Mouse (Mus musculus): ENCODE data around the gene Tap2. TPM values are rescaled to one million over a fixed set of nuclear protein-coding genes. Genes with fewer than 3 reads are reported as not detected.
"Not testable (repeated sequence)": the region's sequence is repeated elsewhere in the genome, so short reads cannot be mapped to it uniquely, and the experiment has no call there.

Gene Tap2
- polyA plus RNA-seq, 2 experiments from 2014 or later: 68.0 to 148 TPM

- no peak for ATAC-seq
Measured at GRCm38 (mm10) chr17:34215176-34215575, 11.8 kb downstream of the Tap2 start.

DNA sequence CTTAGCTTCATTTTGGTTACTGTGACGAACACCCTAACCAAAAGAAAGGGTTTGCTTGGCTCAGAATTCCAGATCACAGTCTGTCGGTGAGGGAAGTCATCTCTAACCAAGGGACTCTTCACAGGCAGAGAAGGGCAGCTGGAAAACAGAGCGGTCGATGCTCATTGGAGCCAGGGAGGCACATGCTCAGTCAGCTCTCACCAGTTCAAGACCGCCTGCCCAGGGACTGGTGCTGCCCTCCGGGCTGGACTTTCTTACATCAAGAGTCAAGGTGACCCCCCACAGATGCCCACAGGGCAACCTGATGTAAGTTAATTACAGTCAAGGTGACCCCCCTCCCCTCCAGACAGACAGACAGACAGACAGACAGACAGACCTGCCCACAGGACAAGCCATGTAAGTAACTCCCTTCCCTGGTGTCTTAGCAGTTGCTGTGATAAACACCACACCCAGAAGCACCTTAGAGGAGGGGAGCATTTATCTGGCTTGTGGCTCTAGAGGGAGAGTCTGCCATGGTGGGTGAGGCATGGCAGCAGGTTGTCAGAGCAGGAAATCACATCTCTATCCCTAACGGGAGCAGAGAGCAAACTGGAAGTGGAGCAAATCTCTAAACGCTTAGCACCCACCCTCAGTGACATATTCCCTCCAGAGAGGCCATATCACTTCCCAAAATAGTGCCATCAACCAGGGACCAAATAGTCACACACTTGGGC is 14.0 kb downstream of the Tap2 start:
- ATAC-seq: no peak

DNA sequence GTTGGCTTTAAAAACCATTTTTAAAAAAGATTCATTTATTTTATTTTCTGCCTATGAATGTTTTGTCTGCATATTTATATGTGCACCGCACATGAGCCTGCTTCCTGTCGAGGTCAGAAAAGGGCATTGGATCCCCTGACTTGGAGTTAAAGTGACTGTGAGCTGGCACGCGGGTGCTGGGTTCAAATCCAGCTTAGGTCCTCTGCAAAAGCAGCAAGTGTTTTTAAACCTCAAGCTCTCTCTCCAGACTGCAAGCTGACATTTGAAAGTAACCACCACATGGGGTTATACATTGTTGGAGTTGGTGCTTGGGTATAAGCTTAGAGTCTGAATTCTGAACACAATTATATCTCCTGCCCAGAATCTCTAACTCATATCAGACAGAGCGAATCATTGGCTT is 14.7 kb downstream of the Tap2 start:
- ATAC-seq: no peak

- ATAC-seq: peak; percentile 69
Measured at GRCm38 (mm10) chr17:34218675-34219074, 15.3 kb downstream of the Tap2 start.

DNA sequence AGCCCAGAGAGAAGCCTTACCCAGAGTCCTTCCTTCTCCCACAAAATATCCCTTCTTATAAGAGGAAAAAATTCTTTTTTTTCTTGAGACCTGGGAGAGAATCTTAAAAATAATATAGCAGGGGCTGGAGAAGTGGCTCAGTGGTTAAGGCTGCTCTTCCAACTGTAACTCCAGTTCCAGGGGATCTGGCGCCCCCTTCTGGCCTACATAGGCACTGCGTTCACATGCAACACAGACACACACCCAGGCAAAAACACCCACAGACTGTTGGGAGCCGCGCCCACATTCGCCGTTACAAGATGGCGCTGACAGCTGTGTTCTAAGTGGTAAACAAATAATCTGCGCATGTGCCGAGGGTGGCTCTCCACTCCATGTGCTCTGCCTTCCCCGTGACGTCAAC is 15.8 kb downstream of the Tap2 start:
- ATAC-seq: peak; percentile 44

- ATAC-seq: not testable (repeated sequence)
Measured at GRCm38 (mm10) chr17:34219801-34220200, 16.5 kb downstream of the Tap2 start.

DNA sequence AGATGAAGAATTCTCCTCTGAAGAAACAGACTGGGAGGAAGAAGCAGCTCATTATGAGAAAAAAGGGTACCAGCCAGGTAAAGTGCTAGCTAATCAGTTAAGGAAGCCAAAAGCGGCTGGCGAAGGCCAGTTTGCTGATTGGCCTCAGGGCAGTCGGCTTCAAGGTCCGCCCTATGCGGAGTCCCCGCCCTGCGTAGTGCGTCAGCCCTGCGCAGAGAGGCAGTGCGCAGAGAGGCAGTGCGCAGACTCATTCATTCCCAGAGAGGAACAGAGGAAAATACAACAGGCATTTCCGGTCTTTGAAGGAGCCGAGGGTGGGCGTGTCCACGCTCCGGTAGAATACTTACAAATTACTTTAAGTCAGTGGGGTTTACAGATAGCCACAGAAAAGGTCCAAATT is 17.1 kb downstream of the Tap2 start:
- ATAC-seq: not testable (repeated sequence)

- no peak for ATAC-seq
Measured at GRCm38 (mm10) chr17:34224816-34225215, 21.5 kb downstream of the Tap2 start.

GRCm38 (mm10) chr17:34225426-34225825 is 22.1 kb downstream of the Tap2 start:
- no peak for ATAC-seq

DNA sequence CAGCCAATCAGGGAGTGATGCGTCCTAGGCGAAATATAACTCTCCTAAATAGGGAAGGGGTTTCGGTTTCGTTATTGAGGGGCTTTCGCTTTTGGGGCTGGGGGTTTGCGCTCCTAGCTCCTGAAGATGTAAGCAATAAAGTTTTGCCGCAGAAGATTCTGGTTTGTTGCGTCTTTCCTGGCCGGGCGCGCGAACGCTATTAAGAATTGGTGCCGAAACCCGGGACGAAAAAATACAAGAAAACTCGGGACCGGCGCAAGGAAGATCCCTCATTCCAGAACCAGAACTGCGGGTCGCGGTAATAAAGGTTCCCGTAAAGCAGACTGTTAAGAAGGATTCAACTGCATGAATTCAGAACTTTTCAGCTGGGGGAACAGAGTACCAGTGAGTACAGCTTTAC is 22.6 kb downstream of the Tap2 start:
- not testable (repeated sequence) for ATAC-seq

GRCm38 (mm10) chr17:34230971-34231370 is 27.6 kb downstream of the Tap2 start:
- ATAC-seq: not testable (repeated sequence)

- not testable (repeated sequence) for ATAC-seq
Measured at GRCm38 (mm10) chr17:34232021-34232420, 28.7 kb downstream of the Tap2 start.

- ATAC-seq: peak; percentile 74
Measured at GRCm38 (mm10) chr17:34234926-34235325, 31.6 kb downstream of the Tap2 start.

DNA sequence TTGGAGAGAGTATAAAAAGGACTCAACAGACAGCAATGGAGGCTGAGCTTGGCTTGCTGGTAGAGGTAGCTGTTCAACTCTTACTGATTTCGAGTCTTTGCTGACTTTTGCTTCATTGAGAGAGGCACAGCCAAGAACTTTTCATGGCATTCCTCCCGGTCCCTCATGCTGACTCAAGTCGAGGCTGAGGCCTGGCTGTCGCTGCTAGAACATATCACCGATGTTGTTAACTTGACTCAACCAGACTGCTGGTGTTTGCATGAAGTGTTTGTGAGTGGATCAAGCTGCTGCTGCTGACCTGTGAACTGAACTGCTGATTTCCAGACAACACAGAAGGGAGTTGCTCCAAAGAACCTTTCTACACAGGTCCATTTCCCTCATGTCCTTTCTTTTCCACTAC is 33.4 kb downstream of the Tap2 start:
- no peak for ATAC-seq

GRCm38 (mm10) chr17:34237741-34238140 is 34.4 kb downstream of the Tap2 start:
- no peak for ATAC-seq

GRCm38 (mm10) chr17:34238706-34239105 is 35.4 kb downstream of the Tap2 start, which contains the start of gene H2-Ob:
Gene H2-Ob, plus strand, starts transcription at chr17:34238903.
- ATAC-seq: peak; percentile 81

DNA sequence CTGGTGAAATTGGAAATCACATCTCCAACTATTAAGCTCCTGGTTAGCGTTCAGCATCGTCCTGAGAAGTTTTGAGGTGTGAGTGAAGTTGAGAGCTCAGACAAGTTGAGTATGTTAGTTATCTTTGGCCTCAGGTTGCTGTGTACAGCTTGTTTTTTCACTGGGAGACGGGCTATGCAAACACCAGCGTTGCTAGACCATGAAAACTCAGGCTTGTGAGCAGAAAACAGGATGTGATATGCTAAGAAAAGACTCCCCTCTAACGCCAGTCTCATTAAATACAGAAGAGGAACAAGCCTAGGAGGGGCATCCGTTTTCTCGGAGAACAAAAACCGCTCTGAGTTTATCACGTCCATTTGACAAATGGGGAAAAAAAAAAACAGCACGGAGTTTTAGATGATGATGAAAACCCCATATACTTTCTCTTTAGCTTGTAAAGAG is 36.3 kb downstream of the Tap2 start:
- ATAC-seq: peak; percentile 38

DNA sequence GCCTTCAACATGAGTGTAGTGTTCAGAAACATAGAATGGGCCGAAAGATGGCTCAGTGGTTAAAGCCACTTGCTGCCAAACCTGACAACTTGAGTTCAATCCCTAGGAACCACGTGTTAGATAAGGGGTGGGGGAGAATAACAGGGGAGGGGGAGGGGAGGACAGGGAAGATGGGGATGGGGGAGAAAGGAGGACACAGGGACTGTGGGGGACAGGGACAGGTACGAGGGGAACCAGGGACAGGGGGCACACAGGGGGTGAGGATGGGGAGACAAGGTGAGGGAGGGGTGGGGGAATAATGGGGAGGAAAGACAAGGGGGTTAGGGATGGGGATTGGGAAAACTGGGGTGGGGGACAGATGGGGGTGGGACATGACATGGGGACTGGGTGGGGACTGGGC is 37.0 kb downstream of the Tap2 start:
- no peak for ATAC-seq

DNA sequence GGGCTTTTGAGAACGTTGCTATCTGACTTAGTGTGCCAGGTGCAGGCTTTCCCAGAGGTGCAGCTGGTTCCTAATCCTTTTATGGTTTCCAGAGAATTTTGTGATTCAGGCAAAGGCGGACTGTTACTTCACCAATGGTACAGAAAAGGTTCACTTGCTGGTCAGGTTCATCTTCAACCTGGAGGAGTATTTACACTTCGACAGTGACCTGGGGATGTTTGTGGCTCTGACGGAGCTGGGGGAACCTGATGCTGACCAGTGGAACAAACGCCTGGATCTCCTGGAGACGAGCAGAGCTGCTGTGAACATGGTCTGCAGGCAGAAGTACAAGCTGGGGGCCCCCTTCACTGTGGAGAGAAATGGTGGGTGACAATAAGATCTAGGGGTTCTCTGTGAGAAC is 37.6 kb downstream of the Tap2 start:
- ATAC-seq: no peak

GRCm38 (mm10) chr17:34244656-34245055 is 41.3 kb downstream of the Tap2 start:
- ATAC-seq: no peak

DNA sequence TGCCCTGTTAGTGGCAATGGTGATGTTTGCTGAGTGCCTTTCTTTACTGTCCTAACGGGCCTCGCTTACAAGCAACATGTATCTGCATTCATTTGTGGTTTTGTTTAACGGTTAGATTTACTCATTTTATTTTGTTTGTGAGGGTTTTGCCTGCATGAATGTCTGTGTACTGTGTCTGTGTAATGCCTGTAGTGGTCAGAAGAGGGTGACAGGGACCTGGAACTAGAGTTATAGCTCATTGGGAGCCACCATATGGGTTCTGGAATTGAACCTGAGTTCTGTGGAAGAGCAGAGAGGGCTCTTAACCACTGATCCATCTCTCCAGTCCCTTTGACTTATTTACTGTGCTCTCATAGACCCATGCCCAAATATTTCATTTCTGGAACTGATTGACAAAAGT is 43.7 kb downstream of the Tap2 start:
- ATAC-seq: no peak

- ATAC-seq: no peak
Measured at GRCm38 (mm10) chr17:34248764-34249163, 45.4 kb downstream of the Tap2 start.

DNA sequence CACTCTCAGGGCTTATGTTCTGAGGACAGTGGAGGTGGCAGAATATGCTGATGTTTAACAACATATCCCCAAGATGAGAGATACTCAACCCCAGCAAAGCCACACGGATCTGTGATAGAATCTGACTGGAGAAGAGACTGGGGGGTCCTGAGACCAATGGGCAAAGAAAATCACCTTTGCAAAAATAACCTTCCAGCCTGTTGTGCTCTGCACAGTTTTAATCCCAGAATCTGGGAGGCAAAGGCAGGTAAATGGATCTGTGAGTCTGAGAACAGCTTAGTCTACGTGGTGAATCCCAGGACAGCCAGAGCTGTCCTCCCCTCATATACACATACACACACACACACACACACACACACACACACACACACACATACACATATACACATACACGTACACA is 46.0 kb downstream of the Tap2 start:
- no peak for ATAC-seq

GRCm38 (mm10) chr17:34249878-34250277 is 46.6 kb downstream of the Tap2 start:
- ATAC-seq: no peak

- no peak for ATAC-seq
Measured at GRCm38 (mm10) chr17:34251666-34252065, 48.3 kb downstream of the Tap2 start.

Measured in activated CD4-positive, CD25-positive, alpha-beta regulatory T cell, adult 4 months (primary cell).